Mouse (Mus musculus) 416B (cell line): Measurements from ENCODE around the gene Krtap5-1.
"Not testable (repeated sequence)": the region's sequence is repeated elsewhere in the genome, so short reads cannot be mapped to it uniquely, and the experiment has no call there.

Experiments
- DNase-seq: peaks from one replicate; pipeline ENCODE4 v3.0.0; 2011; ENCODE audit warnings: low read depth

The Krtap5-1 gene

DNA sequence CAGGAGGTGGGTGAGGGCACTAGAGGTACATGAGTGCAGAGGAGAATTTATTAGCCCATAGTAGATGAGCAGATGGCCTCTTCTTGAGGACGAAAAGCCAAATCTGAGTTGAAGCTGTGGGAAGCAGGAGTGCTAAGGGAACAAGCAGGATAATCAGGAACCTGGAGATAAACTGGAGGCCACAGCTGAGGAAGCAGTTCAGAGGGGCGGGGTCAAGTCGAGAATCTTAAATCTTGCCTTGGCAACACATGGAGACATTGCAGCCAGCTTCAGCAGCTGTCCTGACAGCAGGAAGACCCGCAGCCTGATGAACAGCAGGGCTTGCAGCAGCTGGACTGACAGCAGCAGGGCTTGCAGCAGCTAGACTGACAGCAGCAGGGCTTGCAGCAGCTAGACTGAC is 810 bp downstream of the Krtap5-1 start:
- not testable (repeated sequence) for DNase-seq

- DNase-seq = no peak
These were observed 1.5 kb downstream of the Krtap5-1 start for GRCm38 (mm10) chr7:142295418-142295817.

- DNase-seq = peak; percentile 6
These were observed 3.1 kb downstream of the Krtap5-1 start for GRCm38 (mm10) chr7:142293851-142294250.

- not testable (repeated sequence) for DNase-seq
These were observed 10.9 kb downstream of the Krtap5-1 start for GRCm38 (mm10) chr7:142285910-142286612.

DNA sequence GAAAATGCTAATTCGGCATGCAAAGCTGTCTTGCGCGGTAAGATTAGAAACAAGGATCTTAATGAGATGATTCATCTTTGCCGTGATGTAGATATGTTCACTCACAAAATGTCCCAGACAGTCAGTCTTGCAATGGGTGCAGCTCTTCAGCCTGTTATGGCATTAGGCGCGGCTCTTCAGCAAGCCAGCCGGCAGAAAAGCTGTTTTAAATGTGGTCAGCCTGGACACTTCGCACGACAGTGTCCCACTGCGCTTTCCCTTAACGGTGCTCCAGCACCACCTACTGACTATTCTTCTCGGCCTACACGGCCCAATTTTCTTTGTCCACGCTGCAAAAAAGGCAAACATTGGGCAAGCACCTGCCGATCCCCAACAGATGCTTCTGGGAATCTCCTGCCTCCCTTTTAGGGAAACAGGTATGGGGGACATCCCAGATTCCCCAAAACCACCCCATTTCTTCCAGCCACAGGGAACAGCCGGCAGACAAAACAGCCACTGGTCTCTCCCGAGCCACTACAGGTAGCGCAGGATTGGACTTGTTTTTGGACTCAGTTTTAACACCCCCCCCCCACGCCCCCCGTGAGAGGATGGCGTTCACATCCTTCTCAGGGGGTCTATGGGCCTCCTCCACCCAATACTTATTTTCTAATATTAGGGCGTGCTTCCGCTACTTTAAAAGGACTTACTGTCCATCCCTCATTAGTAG is 11.6 kb downstream of the Krtap5-1 start:
- DNase-seq = peak; percentile 62

DNA sequence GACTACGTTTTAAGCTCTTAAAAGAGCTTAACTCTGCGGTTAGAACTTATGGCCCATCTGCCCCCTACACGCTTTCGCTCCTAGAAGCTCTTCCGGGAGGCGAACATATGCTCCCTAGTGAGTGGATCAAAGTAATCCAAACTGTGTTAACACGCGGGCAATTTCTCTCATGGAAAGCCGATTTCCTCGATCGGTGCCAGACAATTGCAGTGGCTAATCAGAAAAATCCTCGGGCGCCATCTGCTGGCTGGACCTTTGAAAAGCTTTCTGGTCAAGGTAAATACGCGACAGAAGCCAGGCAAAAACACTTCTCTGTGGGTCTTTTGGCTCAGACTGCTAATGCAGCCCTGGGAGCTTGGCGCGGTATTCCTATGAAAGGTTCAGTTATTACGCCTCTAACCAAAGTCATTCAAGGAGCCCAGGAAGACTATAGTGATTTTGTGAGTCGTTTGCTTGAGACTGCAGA is 12.3 kb downstream of the Krtap5-1 start:
- peak; percentile 89 for DNase-seq

- DNase-seq = peak; percentile 70
These were observed 12.8 kb downstream of the Krtap5-1 start for GRCm38 (mm10) chr7:142284023-142284591.

GRCm38 (mm10) chr7:142282847-142283246 is 14.1 kb downstream of the Krtap5-1 start:
- DNase-seq = not testable (repeated sequence)

GRCm38 (mm10) chr7:142279291-142279690 is 17.6 kb downstream of the Krtap5-1 start:
- DNase-seq = peak; percentile 9

DNA sequence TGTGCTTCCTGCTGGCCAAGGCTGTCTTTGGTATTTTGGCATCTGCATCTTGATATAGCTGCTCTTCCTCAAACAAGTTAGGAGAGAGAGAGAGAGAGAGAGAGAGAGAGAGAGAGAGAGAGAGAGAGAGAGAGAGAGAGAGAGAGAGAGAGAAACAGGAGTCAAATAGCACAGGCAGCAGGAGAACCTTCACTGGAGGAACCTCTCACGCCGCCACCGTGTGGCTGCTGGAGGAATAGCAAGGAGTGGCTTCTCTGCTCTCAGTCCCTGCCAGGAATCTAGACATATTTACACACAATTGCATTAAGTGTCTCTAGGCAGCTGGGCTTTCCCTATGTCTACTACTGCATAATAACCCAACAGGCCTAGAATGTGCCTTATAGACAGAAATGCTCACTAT is 18.7 kb downstream of the Krtap5-1 start:
- peak; percentile 44 for DNase-seq

DNA sequence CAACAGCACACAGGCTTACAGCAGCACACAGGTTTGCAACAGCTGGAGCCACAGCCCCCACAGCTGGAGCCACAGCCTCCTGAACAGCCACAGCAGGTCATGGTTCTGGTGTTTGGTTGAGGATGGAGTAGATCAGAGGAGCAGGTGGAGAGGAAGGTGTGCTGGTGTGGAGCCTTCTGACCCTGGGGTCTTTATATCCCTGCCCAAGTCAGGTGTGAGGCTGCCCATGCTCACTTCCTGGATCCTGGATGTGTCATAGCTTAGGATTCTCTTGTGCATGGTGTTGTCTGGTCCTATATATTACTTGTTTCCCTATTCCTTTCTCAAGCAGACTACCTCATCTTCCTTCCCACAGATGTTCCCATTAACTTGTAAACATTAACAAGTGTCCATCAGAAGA is 22.7 kb downstream of the Krtap5-1 start, which contains the start of gene Gm4559:
Gene Gm4559 (minus strand): TSS at position 101 of the 400 bp plus-strand sequence.
- not testable (repeated sequence) for DNase-seq

- DNase-seq = not testable (repeated sequence)
These were observed 38.7 kb downstream of the Krtap5-1 start, which contains the start of gene Gm2431 for GRCm38 (mm10) chr7:142258254-142258653. Gene Gm2431 (minus strand): TSS chr7:142258354.

DNA sequence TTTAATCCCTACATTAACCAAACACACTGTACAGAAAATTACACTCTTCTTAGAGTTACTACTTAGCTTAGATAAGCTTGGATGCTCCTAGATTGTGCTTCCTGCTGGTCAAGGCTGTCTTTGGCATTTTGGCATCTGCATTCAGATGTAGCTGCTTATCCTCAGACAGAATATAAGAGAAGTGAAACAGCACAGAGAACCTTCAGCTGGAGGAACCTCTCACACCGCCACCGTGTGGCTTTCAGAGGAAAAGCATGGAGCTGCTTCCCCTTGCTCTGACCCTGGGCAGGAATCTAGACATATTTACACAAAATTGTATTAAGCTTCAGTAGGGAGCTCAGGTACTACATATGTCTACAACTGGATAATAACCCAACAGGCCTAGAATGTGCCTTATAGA is 41.4 kb downstream of the Krtap5-1 start:
- DNase-seq = peak; percentile 33

- peak; percentile 56 for DNase-seq
These were observed 47.1 kb downstream of the Krtap5-1 start for GRCm38 (mm10) chr7:142249824-142250223.
